Mouse (Mus musculus): ENCODE measurements around the gene Ttc8. TPM values are rescaled to one million over a fixed set of nuclear protein-coding genes. Genes with fewer than 3 reads are reported as not detected.

Gene Ttc8
- polyA plus RNA-seq (2014; fragmentation: Nextera tagmentation; extraction: Ambion mirVana) = 35.9 and 36.0 TPM in 2 replicates

DNA sequence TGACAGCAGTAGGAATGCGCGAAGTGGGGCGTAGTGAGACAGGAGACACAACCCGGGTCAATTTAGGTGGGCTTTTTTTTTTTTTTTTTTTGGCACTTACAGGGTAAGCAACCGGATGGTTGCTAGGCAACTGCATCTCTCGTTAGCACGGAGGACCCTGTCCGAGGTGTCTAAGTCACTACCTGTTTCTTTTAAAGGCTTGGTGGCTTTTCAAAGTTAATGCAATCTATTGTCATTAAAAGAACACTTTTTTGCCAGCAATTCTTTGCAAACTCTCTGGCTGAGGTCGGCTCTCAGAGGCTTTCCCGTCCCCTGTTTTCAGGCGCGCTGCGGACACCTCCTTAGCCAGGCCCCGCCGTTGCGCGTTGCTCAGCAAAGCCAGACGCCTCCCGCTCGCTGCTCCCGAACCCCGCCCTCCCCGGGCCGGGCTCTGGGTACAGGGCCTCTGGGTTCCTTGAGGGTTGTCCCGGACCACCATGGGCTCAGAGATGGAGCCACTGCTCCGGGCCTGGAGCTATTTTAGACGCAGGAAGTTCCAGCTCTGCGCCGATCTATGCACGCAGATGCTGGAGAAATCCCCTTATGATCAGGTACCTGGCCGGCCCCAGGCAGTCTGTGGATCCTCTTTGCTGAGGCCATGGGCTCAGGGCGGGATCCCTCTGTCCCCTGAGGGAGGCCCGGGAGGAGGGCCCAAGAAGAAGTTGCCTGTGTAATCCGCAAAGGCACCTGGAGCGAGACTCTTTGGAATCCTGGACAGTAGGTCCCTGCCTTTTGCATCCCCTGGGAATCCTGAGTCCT, at the start of gene Ttc8:
Ttc8 (plus strand) TSS at position 381 of the 798 bp plus-strand sequence.
- H3K4me1 ChIP-seq (ENCODE audit: control insufficient read depth, insufficient read depth, low read length) = peaks cover 8% of the 10 kb centered on the region; the same call in 1 of the 2 replicates
- peak within 1 kb of the TSS; percentile 78 for H3K4me3 ChIP-seq (ENCODE audit: low read depth, low read length)
- peak within 1 kb of the TSS; percentile 82 for H3K27ac ChIP-seq (ENCODE audit: low read depth, low read length)
- H3K9ac ChIP-seq (replicated peaks; ENCODE audit: low read depth, low read length) = peak within 1 kb of the TSS; percentile 81
- no peaks in the 10 kb centered on the region for H3K36me3 ChIP-seq (ENCODE audit: control insufficient read depth, insufficient read depth, low read length)
- WGBS = 0% methylated on average over 35 of the region's 35 CpGs
- ATAC-seq (ENCODE audit: low read depth) = peak; percentile 97
- H3K4me2 ChIP-seq (ENCODE audit: low read depth, low read length) = peak within 1 kb of the TSS; percentile 84
- H3K27me3 ChIP-seq (ENCODE audit: control insufficient read depth, insufficient read depth, low read length) = no peaks in the 10 kb centered on the region
- H3K9me3 ChIP-seq (ENCODE audit: control insufficient read depth, low read length) = no peaks in the 10 kb centered on the region

DNA sequence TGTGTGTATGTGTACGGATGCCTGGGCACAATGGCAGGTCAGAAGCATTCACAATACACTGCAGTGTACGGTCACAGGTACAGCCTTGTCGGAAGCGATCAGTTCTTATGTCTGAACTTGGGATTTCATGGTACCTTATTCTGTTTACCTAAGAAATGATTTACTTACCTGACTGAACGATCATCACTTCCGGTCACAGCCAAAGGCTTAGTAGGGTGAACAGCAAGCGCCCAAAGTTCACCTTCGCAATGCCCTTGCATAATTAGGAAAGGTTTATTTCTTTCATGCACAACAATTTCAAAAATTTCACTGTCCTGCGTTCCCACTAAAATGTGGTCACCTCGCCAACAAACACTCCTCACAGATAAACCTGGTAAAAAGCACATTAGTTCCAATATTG, 47.5 kb upstream of the Ttc8 start:
- H3K4me1 ChIP-seq (ENCODE audit: control insufficient read depth, insufficient read depth, low read length) = no peaks in the 10 kb centered on the region
- no peaks in the 10 kb centered on the region for H3K9me3 ChIP-seq (ENCODE audit: control insufficient read depth, low read length)
- H3K27ac ChIP-seq (ENCODE audit: low read depth, low read length) = no peak overlapping the region
- no peak overlapping the region for H3K4me2 ChIP-seq (ENCODE audit: low read depth, low read length)
- H3K36me3 ChIP-seq (ENCODE audit: control insufficient read depth, insufficient read depth, low read length) = 0 out of 2 replicates have a peak, but pooled peaks cover 3% of the 10 kb centered on the region
- no peak overlapping the region for H3K9ac ChIP-seq (replicated peaks; ENCODE audit: low read depth, low read length)
- ATAC-seq (ENCODE audit: low read depth) = no peak
- no peak overlapping the region for H3K4me3 ChIP-seq (ENCODE audit: low read depth, low read length)
- H3K27me3 ChIP-seq (ENCODE audit: control insufficient read depth, insufficient read depth, low read length) = no peaks in the 10 kb centered on the region
- WGBS = 97% methylated on average over 10 of the region's 10 CpGs

DNA sequence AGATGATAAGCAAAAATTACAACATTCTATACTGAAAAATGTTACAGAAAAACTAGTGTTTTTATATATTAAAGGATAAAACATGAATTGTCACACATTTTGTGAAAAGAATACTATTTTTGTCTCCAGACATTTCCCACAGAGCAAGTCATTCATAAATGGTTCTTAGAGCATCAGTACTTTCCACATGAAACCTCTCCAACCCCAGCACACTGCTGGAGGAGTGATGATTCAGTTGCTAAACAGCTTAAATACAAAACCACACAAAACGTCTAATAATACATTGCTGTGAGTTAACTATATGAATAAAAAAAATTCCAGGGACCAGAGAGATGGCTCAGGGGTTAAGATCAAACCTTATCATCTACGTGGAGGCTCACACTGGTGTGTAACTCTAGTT, 45.2 kb upstream of the Ttc8 start:
- Histone ChIP-seq H3K27me3 (ENCODE audit: control insufficient read depth, insufficient read depth, low read length) (no peaks in the 10 kb centered on the region), H3K9ac (replicated peaks; ENCODE audit: low read depth, low read length) (no peak overlapping the region), H3K4me3 (ENCODE audit: low read depth, low read length) (no peak overlapping the region), H3K4me2 (ENCODE audit: low read depth, low read length) (no peak overlapping the region), H3K4me1 (ENCODE audit: control insufficient read depth, insufficient read depth, low read length) (no peaks in the 10 kb centered on the region), H3K36me3 (ENCODE audit: control insufficient read depth, insufficient read depth, low read length) (no peaks in the 10 kb centered on the region), H3K27ac (ENCODE audit: low read depth, low read length) (no peak overlapping the region), H3K9me3 (ENCODE audit: control insufficient read depth, low read length) (no peaks in the 10 kb centered on the region)
- no peak for ATAC-seq (ENCODE audit: low read depth)
- WGBS = 67% methylated on average over 2 of the region's 2 CpGs

DNA sequence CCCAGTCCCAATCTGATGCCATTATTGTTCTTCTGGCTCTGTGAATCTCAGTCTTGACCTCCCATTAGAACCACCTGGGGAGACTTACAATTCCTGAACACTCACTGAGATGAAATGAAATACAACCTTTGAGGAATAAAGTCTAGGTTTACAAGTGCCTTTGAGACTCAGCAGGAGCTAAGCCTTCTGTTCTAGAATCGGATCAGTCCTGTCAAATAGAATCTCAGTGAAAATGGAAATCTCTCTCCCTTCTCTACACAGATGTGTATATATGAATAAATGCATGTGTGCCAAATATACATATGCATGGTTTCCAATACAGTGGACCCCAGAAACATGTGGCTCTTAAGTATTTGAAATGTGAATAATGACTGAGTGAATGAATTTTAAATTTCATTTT, 41.7 kb upstream of the Ttc8 start:
- H3K4me3 ChIP-seq (ENCODE audit: low read depth, low read length) = no peak overlapping the region
- H3K4me2 ChIP-seq (ENCODE audit: low read depth, low read length) = no peak overlapping the region
- 30% methylated on average over 1 of the region's 1 CpGs for WGBS
- H3K27me3 ChIP-seq (ENCODE audit: control insufficient read depth, insufficient read depth, low read length) = no peaks in the 10 kb centered on the region
- no peak overlapping the region for H3K9ac ChIP-seq (replicated peaks; ENCODE audit: low read depth, low read length)
- no peaks in the 10 kb centered on the region for H3K36me3 ChIP-seq (ENCODE audit: control insufficient read depth, insufficient read depth, low read length)
- H3K27ac ChIP-seq (ENCODE audit: low read depth, low read length) = no peak overlapping the region
- ATAC-seq (ENCODE audit: low read depth) = no peak
- H3K4me1 ChIP-seq (ENCODE audit: control insufficient read depth, insufficient read depth, low read length) = no peaks in the 10 kb centered on the region
- H3K9me3 ChIP-seq (ENCODE audit: control insufficient read depth, low read length) = no peaks in the 10 kb centered on the region

DNA sequence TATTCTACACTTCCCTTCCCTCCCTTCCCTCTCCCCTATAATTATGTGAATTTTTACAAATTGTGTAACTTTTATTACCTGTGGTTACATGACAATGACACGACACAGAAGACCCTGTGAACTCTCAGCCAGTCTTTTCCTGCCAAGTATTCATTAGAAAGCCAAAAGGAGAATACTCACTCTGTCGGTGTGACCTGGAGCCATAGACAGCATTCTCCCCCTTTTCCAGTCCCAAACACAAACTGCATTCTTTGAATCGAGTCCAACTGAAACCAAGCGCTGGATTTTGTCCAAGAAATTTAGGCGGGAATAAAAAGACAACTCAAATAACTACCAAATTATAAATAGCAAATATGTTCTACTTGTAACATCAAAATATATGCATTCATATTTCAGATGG, 38.6 kb upstream of the Ttc8 start:
- Histone ChIP-seq H3K9me3 (ENCODE audit: control insufficient read depth, low read length) (no peaks in the 10 kb centered on the region), H3K27ac (ENCODE audit: low read depth, low read length) (no peak overlapping the region), H3K4me1 (ENCODE audit: control insufficient read depth, insufficient read depth, low read length) (no peaks in the 10 kb centered on the region), H3K9ac (replicated peaks; ENCODE audit: low read depth, low read length) (no peak overlapping the region), H3K4me2 (ENCODE audit: low read depth, low read length) (no peak overlapping the region), H3K27me3 (ENCODE audit: control insufficient read depth, insufficient read depth, low read length) (no peaks in the 10 kb centered on the region), H3K36me3 (ENCODE audit: control insufficient read depth, insufficient read depth, low read length) (no peaks in the 10 kb centered on the region), H3K4me3 (ENCODE audit: low read depth, low read length) (no peak overlapping the region)
- WGBS = 55% methylated on average over 5 of the region's 5 CpGs
- ATAC-seq (ENCODE audit: low read depth) = no peak

DNA sequence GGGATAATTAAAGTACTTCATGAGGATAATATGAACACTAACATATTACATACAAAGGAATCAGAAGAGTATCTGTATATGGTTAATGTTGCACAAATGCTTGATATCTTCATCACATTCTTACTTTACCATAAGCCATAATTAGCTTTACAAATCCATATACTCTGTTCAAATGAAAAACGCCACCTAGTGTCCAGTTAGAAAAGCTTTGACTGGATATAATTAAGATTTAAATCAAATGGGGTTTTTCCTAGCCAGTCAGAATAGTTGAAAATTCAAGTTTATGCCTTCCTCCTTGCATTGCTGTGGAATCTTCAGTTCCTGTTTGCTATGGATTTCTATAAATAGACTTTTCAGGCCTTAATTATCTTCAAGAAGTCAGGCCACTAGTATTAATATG, 35.9 kb upstream of the Ttc8 start:
- no peak for ATAC-seq (ENCODE audit: low read depth)
- H3K36me3 ChIP-seq (ENCODE audit: control insufficient read depth, insufficient read depth, low read length) = no peaks in the 10 kb centered on the region
- H3K9ac ChIP-seq (replicated peaks; ENCODE audit: low read depth, low read length) = no peak overlapping the region
- H3K27me3 ChIP-seq (ENCODE audit: control insufficient read depth, insufficient read depth, low read length) = no peaks in the 10 kb centered on the region
- no peaks in the 10 kb centered on the region for H3K9me3 ChIP-seq (ENCODE audit: control insufficient read depth, low read length)
- 7% methylated on average over 1 of the region's 1 CpGs for WGBS
- H3K4me2 ChIP-seq (ENCODE audit: low read depth, low read length) = no peak overlapping the region
- H3K27ac ChIP-seq (ENCODE audit: low read depth, low read length) = no peak overlapping the region
- no peak overlapping the region for H3K4me3 ChIP-seq (ENCODE audit: low read depth, low read length)
- no peaks in the 10 kb centered on the region for H3K4me1 ChIP-seq (ENCODE audit: control insufficient read depth, insufficient read depth, low read length)

DNA sequence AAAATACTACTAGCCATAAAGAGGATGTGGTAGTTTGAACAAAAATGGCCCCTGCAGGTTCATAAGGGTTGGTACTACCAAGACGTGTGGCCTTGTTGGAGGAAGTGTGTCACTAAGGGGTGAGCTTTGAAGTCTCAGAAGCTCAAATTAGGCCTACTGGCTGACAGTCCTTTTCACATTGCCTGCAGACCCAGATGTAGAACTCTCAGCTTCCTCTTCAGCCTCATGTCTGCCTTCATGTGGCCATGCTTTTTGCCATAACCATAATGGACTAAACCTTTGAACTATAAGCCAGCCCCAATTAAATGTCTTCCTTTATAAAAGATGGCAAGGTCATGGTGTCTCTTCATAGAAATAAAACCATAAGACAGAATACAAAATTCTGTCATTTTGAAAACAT, 23.6 kb upstream of the Ttc8 start:
- WGBS = 71% methylated on average over 1 of the region's 1 CpGs
- no peak for ATAC-seq (ENCODE audit: low read depth)
- no peak overlapping the region for H3K4me2 ChIP-seq (ENCODE audit: low read depth, low read length)
- no peak overlapping the region for H3K4me3 ChIP-seq (ENCODE audit: low read depth, low read length)
- H3K4me1 ChIP-seq (ENCODE audit: control insufficient read depth, insufficient read depth, low read length) = peaks cover 9% of the 10 kb centered on the region; the same call in 1 of the 2 replicates
- no peak overlapping the region for H3K27ac ChIP-seq (ENCODE audit: low read depth, low read length)
- no peaks in the 10 kb centered on the region for H3K27me3 ChIP-seq (ENCODE audit: control insufficient read depth, insufficient read depth, low read length)
- no peak overlapping the region for H3K9ac ChIP-seq (replicated peaks; ENCODE audit: low read depth, low read length)
- no peaks in the 10 kb centered on the region for H3K9me3 ChIP-seq (ENCODE audit: control insufficient read depth, low read length)
- H3K36me3 ChIP-seq (ENCODE audit: control insufficient read depth, insufficient read depth, low read length) = no peaks in the 10 kb centered on the region

DNA sequence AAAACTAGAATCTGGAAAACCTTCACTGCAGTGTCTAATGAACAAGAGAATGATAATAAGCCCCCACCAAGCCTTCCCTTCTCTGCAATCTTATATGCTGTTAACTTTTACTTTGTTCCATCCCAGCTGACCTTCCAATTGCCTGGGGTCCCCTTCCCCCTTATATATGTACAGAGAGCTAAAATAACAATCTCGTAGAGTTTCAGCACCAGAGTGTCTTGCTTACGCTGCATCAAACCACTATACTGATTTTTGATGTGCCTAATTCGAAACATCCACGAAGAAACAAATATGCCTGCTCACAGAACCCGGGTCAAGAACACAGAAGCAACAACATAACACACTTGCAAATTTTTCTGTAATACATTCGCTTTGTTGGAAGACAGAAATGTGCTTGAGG, 20.7 kb upstream of the Ttc8 start:
- H3K4me2 ChIP-seq (ENCODE audit: low read depth, low read length) = peak overlapping the region; percentile 45
- peak overlapping the region; percentile 74 for H3K4me3 ChIP-seq (ENCODE audit: low read depth, low read length)
- no peak overlapping the region for H3K27ac ChIP-seq (ENCODE audit: low read depth, low read length)
- peaks cover 9% of the 10 kb centered on the region; the same call in 1 of the 2 replicates for H3K4me1 ChIP-seq (ENCODE audit: control insufficient read depth, insufficient read depth, low read length)
- no peak overlapping the region; the same call in 1 of the 2 replicates for H3K9ac ChIP-seq (replicated peaks; ENCODE audit: low read depth, low read length)
- H3K36me3 ChIP-seq (ENCODE audit: control insufficient read depth, insufficient read depth, low read length) = no peaks in the 10 kb centered on the region
- H3K9me3 ChIP-seq (ENCODE audit: control insufficient read depth, low read length) = no peaks in the 10 kb centered on the region
- ATAC-seq (ENCODE audit: low read depth) = no peak
- no peaks in the 10 kb centered on the region for H3K27me3 ChIP-seq (ENCODE audit: control insufficient read depth, insufficient read depth, low read length)
- WGBS = 56% methylated on average over 6 of the region's 6 CpGs

DNA sequence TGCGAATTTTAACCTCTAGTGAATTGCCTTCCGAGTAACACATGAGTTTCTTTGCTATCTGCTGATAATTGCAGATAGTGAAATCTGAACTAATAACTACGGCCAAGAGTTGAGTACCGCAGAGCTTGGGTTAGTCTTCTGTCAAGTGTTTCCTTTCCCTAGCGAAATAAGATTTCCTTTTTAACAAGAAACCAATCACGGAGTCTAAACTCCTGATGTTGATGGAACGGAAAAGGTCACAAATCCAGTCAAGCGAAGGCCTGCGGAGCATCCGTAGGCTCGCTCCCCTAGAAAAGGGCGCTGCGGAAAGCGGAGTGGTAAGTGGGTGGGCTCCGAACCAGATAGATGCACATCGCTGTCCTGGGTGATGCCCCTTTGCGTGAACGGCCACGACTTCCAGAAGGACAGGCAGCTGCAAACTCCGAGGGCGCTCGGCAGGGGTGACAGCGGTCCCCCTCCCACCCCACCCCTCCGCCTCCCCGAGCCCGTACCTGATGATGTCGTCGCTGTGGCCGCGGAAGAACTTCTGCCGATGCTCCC, 20.0 kb upstream of the Ttc8 start:
- ATAC-seq (ENCODE audit: low read depth) = peak; percentile 61
- WGBS = 2% methylated on average over 31 of the region's 31 CpGs
- no peaks in the 10 kb centered on the region for H3K36me3 ChIP-seq (ENCODE audit: control insufficient read depth, insufficient read depth, low read length)

More for the DNA sequence above, 20.0 kb upstream of the Ttc8 start:
- Histone ChIP-seq H3K4me3 (ENCODE audit: low read depth, low read length) (peak overlapping the region; percentile 74), H3K27me3 (ENCODE audit: control insufficient read depth, insufficient read depth, low read length) (no peaks in the 10 kb centered on the region), H3K9me3 (ENCODE audit: control insufficient read depth, low read length) (no peaks in the 10 kb centered on the region), H3K9ac (replicated peaks; ENCODE audit: low read depth, low read length) (peak overlapping the region; percentile 66), H3K4me1 (ENCODE audit: control insufficient read depth, insufficient read depth, low read length) (peaks cover 9% of the 10 kb centered on the region; the same call in 1 of the 2 replicates), H3K4me2 (ENCODE audit: low read depth, low read length) (peak overlapping the region; percentile 45), H3K27ac (ENCODE audit: low read depth, low read length) (peak overlapping the region; percentile 77)

Measured in neural tube, embryonic 14.5 days (tissue).